ENCODE assay signal across 8 mouse cellular contexts in genomic region chr6:73249049-73249422, GRCm38 (mm10). TPM values are rescaled to one million over a fixed set of nuclear protein-coding genes. Genes with fewer than 3 reads are reported as not detected.
A peak's percentile ranks its signal among the peaks of the same experiment; 100 is the strongest.
DNase-seq lines count a peak whose midpoint lies in the region; ATAC-seq and TF ChIP-seq lines count a peak whose summit lies in the region.

No protein-coding gene starts in this region.

- DNase-seq in heart, adult 2 months = peak; percentile 24 to 35
- DNase-seq in heart, postnatal 25 days (ENCODE audit: low spot score) = no peak
- peak; percentile 64 for DNase-seq in brain, adult 2 months (ENCODE audit: low read depth, low spot score)
- peak; percentile 24 for DNase-seq in forebrain, embryonic 14.5 days (ENCODE audit: low spot score)
- DNase-seq in kidney, adult 18-20 months = peak; percentile 59
- peak; percentile 35 for DNase-seq in lung, postnatal 0 days (ENCODE audit: low spot score)
- DNase-seq in frontal cortex, postnatal 36 days (ENCODE audit: low spot score in 2 of 2) = no peak
- DNase-seq in ovary, postnatal 10 days (ENCODE audit: low spot score) = no peak

- peaks cover 4% of the 10 kb centered on the region; the same call in 1 of the 2 replicates for H3K79me2 ChIP-seq in heart, adult 2 months (replicated peaks; ENCODE audit: control insufficient read depth, insufficient read depth, low read length)

- no peaks in the 10 kb centered on the region for H3K27me3 ChIP-seq in heart, adult 2 months (ENCODE audit: control insufficient read depth, insufficient read depth, low read length)
- no peaks in the 10 kb centered on the region for H3K27me3 ChIP-seq in forebrain, embryonic 14.5 days (replicated peaks; ENCODE audit: control insufficient read depth, insufficient read depth, low read length)
- no peaks in the 10 kb centered on the region for H3K27me3 ChIP-seq in lung, postnatal 0 days (replicated peaks; ENCODE audit: insufficient read depth, low read length)

- no peak for TF ChIP-seq CTCF in heart, adult 2 months (IDR thresholded peaks at IDR 0.05)
- TF ChIP-seq CTCF in lung, postnatal 0 days (IDR thresholded peaks at IDR 0.05) = no peak

- intact Hi-C loops in heart, adult 2 months (cut with DNase I) = no loop called here
- intact Hi-C loops in heart, postnatal 25 days (cut with DNase I) = no loop called here

- H3K4me2 ChIP-seq in forebrain, embryonic 14.5 days (ENCODE audit: low read length) = peak overlapping the region; percentile 69
- peak overlapping the region; percentile 83 for H3K4me2 ChIP-seq in lung, postnatal 0 days (replicated peaks; ENCODE audit: low read depth, low read length)

- no peak for TF ChIP-seq EP300 in heart, adult 2 months (IDR thresholded peaks at IDR 0.05; ENCODE audit: insufficient read depth, low read depth, low read length)
- TF ChIP-seq EP300 in lung, postnatal 0 days (IDR thresholded peaks at IDR 0.05) = no peak

- peak overlapping the region; percentile 99 for H3K9ac ChIP-seq in heart, adult 2 months (ENCODE audit: low read depth, low read length)
- H3K9ac ChIP-seq in forebrain, embryonic 14.5 days (ENCODE audit: low read length) = peak overlapping the region; percentile 95
- peak overlapping the region; percentile 84 for H3K9ac ChIP-seq in lung, postnatal 0 days (replicated peaks; ENCODE audit: low read depth)

- H3K27ac ChIP-seq in heart, adult 2 months = peak overlapping the region; percentile 95; the same call in 1 of the 2 replicates
- H3K27ac ChIP-seq in forebrain, embryonic 14.5 days (ENCODE audit: low read depth, low read length) = no peak overlapping the region
- peak overlapping the region; percentile 87 for H3K27ac ChIP-seq in lung, postnatal 0 days (ENCODE audit: low read length)

- WGBS in heart, adult 2 months = under 1% methylated on average over 12 of the region's 12 CpGs
- WGBS in forebrain, embryonic 14.5 days = 8% methylated on average over 12 of the region's 12 CpGs
- 1% methylated on average over 12 of the region's 12 CpGs for WGBS in lung, postnatal 0 days

- H3K36me3 ChIP-seq in heart, adult 2 months (ENCODE audit: control insufficient read depth, insufficient read depth, low read length) = peaks cover 1% of the 10 kb centered on the region; the same call in 1 of the 2 replicates
- no peaks in the 10 kb centered on the region for H3K36me3 ChIP-seq in forebrain, embryonic 14.5 days (ENCODE audit: control insufficient read depth, insufficient read depth, low read length)
- H3K36me3 ChIP-seq in lung, postnatal 0 days (ENCODE audit: insufficient read depth, low read length) = no peaks in the 10 kb centered on the region

- peaks cover 6% of the 10 kb centered on the region for H3K4me1 ChIP-seq in heart, adult 2 months (ENCODE audit: control insufficient read depth, insufficient read depth, low read length)
- peaks cover 10% of the 10 kb centered on the region for H3K4me1 ChIP-seq in forebrain, embryonic 14.5 days (ENCODE audit: control insufficient read depth, insufficient read depth, low read length)
- peaks cover 5% of the 10 kb centered on the region; the same call in 1 of the 2 replicates for H3K4me1 ChIP-seq in lung, postnatal 0 days (ENCODE audit: insufficient read depth, low read depth, low read length)

- no peaks in the 10 kb centered on the region for H3K9me3 ChIP-seq in forebrain, embryonic 14.5 days (replicated peaks; ENCODE audit: control insufficient read depth, low read length)
- no peaks in the 10 kb centered on the region for H3K9me3 ChIP-seq in lung, postnatal 0 days (ENCODE audit: low read length)

- H3K4me3 ChIP-seq in heart, adult 2 months = peak overlapping the region; percentile 85
- peak overlapping the region; percentile 83 for H3K4me3 ChIP-seq in forebrain, embryonic 14.5 days (ENCODE audit: low read depth, low read length)
- peak overlapping the region; percentile 94 for H3K4me3 ChIP-seq in lung, postnatal 0 days (ENCODE audit: low read depth, low read length)

- ATAC-seq in forebrain, embryonic 14.5 days = peak; percentile 9; the same call in 1 of the 2 replicates
- 0 out of 2 replicates have a peak, but pooled peaks have one; percentile 3 for ATAC-seq in lung, postnatal 0 days

- no peak for TF ChIP-seq POLR2A in heart, adult 2 months (IDR thresholded peaks at IDR 0.05; ENCODE audit: insufficient read depth, low read depth, low read length)

RNA-seq across cellular contexts. Expression of gene Suclg1, which starts 0.9 kb away (rescaled TPM):
- total RNA-seq in heart, adult 2 months (2021) = 100 to 1,000 TPM; 461 to 531 TPM
- polyA plus RNA-seq in heart, adult 2 months (2012; rRNA removed) = 312 and 392 TPM in 2 replicates
- 100 to 1,000 TPM; 581 TPM for total RNA-seq in heart, postnatal 25 days (2021)
- polyA plus RNA-seq in forebrain, embryonic 14.5 days (2014; fragmentation: Nextera tagmentation; extraction: Ambion mirVana) = 163 and 179 TPM in 2 replicates
- 126 and 140 TPM in 2 replicates for polyA plus RNA-seq in lung, postnatal 0 days (2015; fragmentation: Nextera tagmentation; extraction: Ambion mirVana)

RNA-seq across cellular contexts. Expression of gene Dnah6, which starts 27.6 kb away (rescaled TPM):
- total RNA-seq in heart, adult 2 months (2021) = under 1 TPM; 0.05 to 0.07 TPM
- 0.09 and 0.27 TPM in 2 replicates for polyA plus RNA-seq in heart, adult 2 months (2012; rRNA removed)
- total RNA-seq in heart, postnatal 25 days (2021) = under 1 TPM; 0.08 to 0.11 TPM
- polyA plus RNA-seq in forebrain, embryonic 14.5 days (2014; fragmentation: Nextera tagmentation; extraction: Ambion mirVana) = 0.34 and 0.42 TPM in 2 replicates
- polyA plus RNA-seq in lung, postnatal 0 days (2015; fragmentation: Nextera tagmentation; extraction: Ambion mirVana) = 0.95 and 1.0 TPM in 2 replicates

Comparison
In these comparisons a context has a peak if more than half of its experiments do, and no peak if none do; other contexts are left out.
1. DNase-seq: peak in heart, adult 2 months (2 of 2), brain, adult 2 months (single experiment), forebrain, embryonic 14.5 days (single experiment), kidney, adult 18-20 months (single experiment) and lung, postnatal 0 days (single experiment); none in heart, postnatal 25 days (single experiment), frontal cortex, postnatal 36 days (0 of 2) and ovary, postnatal 10 days (single experiment).
2. Peak in every context shown above with its lines, with median percentiles within 50 percentile points of each other: H3K4me3 ChIP-seq and H3K9ac ChIP-seq.